Mouse (Mus musculus) embryo, embryonic 9.5 days (tissue): ENCODE measurements around the gene Actr1b.

Source experiments
- DNase-seq: peaks from one replicate; pipeline ENCODE4 v3.0.0-alpha.2; 2017; ENCODE audit errors: extremely low spot score

Actr1b gene

DNA sequence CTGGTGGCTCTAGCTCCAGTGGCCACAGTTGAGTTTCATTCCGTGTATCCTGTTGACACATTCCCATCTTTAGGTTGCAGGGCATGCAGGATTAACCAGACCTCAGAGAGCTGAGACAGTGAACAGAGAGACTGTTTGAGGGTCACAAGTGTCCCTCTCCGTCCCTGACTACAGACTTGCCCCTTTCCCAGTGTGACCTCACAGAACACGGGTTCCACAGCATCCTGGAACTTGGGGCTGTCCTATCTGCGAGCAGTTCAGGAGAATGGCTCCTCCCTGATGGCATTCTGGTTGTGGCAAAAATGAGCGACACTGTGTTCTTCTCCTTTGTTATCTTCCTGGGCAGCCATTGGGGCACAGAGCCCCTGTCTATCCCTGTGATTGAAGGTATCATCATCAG lies at the start of gene Actr1b:
TSS of gene Actr1b (minus strand) at position 112 of the 400 bp plus-strand sequence.
- DNase-seq, result no peak

DNA sequence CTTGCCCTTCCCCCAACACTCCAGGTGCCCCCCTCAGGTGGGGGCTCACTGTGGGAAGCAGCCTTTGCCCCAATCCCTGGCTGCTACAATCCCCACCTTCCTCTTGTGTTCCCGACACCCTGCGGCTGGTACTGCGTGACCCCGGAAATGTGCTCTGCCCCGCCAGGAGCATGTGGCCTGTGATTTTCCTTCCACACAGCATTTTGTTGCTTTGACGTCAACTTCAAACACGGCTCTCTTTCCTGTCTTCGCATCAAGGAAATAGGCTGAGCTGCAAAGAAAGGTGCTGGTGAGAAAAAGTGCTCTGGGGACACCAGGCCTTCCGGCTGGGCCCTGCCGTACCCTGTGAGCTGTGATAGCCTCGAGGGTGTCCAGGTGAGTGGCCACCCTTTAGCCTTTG lies 47.3 kb upstream of the Actr1b start, which contains the start of gene Zap70:
TSS of gene Zap70 (plus strand) at position 231 of the 400 bp plus-strand sequence.
- DNase-seq, result no peak

GRCm38 (mm10) chr1:36761061-36761460 lies 46.8 kb upstream of the Actr1b start:
- no peak for DNase-seq

- DNase-seq, result no peak
These were observed 46.2 kb upstream of the Actr1b start for GRCm38 (mm10) chr1:36760401-36760800.

DNA sequence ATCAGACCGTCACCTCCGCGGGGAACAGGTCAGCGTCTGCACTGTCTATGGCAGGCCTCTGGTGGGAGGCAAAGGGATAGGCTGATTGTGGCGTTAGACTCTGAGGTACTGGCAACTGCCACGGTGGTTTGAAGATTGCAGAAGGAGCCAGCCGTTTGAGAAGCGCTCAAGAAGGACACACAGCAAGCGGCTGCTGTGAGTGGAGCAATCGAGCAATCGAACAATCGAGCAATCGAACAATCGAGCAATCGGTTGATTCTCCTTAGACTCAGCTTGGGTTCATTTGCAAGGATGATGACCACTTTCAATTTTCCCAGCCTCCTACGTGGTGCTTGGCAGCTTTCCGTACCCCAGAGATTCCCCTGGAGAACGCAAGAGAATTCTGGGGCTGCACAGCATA lies 44.9 kb upstream of the Actr1b start:
- no peak for DNase-seq

DNA sequence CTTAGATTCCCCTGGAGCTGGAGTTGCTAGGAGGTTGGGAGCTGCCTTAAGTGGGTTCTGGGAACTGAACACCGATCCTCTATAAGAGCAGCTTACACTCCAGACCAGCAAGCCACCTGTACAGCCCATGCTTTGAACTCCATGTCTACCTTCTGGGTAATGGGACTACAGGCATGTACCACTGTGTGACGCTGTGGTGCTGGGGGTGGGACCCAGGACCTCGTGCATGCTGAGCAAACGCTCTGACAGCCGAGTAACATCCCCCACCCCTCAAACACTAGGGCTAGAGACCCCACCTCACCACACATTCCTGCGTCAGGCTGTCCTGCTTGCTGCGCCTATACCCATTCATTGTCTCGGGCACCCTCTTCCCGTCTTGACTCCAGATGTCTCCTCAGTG lies 44.3 kb upstream of the Actr1b start:
- DNase-seq, result no peak

- DNase-seq, result no peak
These were observed 39.9 kb upstream of the Actr1b start for GRCm38 (mm10) chr1:36753932-36754675.

GRCm38 (mm10) chr1:36746452-36746851 lies 32.2 kb upstream of the Actr1b start:
- peak; percentile 48 for DNase-seq

DNA sequence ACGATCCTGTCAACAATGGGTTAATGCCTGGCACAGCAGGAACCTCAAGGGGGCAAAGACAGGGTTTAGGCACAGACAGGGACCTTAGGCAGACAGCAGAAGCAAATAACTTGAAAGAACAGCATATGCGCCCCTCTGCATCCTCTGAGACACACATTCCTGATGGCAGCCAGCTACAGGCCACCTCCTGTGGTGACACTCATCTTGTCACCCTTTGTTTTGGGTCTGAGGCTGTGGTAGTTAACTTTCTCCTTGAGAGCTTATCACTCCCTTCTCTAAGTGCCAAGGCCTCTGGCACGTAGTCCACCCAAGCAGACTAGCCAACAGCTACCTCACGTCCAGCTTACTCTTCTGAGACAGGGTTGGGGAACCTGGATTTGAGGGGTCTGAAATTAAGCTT lies 31.4 kb upstream of the Actr1b start:
- DNase-seq, result no peak

DNA sequence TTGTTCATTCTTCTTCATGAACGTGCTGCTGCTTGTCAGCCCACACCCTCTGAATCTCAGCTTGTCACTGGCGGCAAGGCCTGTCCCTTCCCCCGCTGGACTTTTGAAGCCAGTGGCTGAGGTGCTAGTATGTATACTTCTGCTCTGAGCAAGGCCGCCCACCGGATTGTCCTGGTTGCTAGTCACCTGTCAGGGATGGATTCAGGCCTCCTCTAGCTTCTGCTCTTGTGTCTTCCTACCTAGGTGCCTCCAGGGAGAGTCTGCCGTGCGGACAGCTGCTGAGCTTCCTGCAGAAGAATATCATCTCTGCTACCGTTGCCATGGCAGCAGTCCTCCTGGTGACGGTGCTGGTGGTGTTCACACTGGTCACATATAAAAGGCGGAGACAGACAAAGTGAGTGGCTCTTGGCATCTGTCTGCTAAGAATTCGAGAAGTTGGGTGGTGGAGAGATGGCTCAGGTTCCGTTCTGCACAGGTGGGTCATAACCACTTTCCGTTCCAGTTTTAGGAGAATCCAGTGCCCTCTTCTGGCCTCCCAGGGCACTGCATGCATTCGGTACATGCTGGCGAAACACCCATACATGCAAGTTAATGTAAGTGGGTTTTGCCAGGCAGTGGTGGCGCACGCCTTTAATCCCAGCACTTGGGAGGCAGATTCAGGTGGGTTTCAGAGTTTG lies 30.2 kb upstream of the Actr1b start:
- peak; percentile 61 for DNase-seq

DNA sequence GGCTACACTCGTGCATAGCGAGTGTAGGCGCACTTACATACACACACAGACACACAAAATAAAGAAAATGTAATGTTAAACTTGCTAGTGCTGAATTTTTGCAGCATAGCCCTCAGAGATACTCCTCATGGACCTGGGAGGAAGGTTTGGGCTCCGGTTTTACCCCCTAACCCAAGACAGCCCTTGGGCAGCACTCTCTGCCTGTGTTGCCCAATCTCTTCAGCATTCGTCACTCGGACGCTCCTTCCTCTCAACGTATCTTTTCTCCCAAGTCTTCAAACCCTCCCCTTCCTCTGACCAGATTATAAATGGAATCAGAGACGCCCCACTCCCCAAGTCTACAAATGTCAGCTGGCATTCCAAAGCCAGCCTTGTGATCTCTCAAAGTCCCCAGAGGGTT lies 28.8 kb upstream of the Actr1b start:
- DNase-seq, result no peak

DNA sequence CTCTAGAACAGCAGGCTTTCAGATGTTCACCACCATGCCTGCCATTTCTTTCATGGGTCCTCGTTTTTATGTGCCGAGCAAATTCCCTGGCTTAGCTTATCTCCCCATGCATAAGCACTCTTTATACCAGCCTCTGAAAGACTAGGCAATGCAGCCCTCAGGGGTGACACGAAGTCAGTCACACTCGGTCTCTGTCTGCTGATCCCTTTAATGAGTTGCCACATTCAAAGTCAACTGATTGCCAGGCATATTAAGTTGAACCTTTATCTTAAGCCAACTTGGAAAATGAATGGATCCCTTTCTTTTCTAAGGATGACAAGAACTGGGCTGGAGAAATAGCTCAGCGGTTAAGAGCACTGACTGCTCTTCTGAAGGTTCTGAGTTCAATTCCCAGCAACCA lies 25.0 kb upstream of the Actr1b start:
- no peak for DNase-seq

GRCm38 (mm10) chr1:36737300-36737699 lies 23.1 kb upstream of the Actr1b start:
- peak; percentile 74 for DNase-seq

- DNase-seq, result no peak
These were observed 9.8 kb upstream of the Actr1b start for GRCm38 (mm10) chr1:36724057-36724431.

GRCm38 (mm10) chr1:36723146-36724056 lies 9.2 kb upstream of the Actr1b start:
- no peak for DNase-seq

DNA sequence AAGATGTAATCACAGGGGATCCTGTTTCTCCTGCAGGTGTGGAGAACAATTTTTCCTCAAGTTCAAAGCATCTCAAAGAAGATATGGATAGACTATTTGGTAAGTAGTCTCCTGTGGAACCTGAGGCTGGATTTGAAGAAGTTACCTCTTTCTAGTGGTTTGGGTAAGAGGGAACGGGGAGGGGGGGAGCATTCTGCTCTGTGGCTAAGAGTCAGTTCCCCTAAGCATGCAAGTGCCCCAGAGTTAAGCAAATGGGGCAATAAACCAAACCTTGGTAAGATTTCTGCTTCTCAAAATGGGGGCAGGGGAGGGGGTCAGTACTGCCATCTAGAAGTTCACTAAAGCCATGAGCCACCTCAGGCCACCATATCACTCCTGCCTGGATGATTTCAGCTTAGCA lies 4.6 kb upstream of the Actr1b start:
- DNase-seq, result no peak

- DNase-seq, result no peak
These were observed 3.1 kb downstream of the Actr1b start for GRCm38 (mm10) chr1:36711104-36711503.

GRCm38 (mm10) chr1:36709854-36710280 lies 4.4 kb downstream of the Actr1b start, which contains the start of gene 4933424G06Rik:
4933424G06Rik (plus strand) TSS chr1:36710149.
- peak; percentile 98 for DNase-seq

GRCm38 (mm10) chr1:36709055-36709853 lies 5.0 kb downstream of the Actr1b start:
- no peak for DNase-seq

GRCm38 (mm10) chr1:36708626-36709025 lies 5.6 kb downstream of the Actr1b start:
- no peak for DNase-seq

DNA sequence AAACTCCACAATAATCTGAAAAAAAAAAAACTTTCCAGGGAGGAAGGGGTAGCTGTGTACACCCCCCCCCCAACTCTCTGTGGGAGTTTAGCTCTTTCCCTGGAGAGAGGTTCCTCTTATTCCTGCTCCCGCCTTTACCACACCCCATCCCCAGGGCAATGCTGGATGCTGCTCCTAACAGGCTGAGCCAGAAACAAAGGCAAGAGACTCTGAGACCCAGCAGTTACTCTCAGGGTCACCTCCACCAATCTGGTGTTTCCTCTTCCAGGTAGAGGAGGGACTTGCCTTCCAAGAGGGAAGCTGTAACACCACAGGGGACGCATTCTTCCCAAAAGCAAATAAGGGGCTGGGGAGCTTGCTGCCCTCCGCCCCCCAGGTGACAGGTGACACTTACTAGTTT lies 6.4 kb downstream of the Actr1b start:
- DNase-seq, result no peak
